Mouse (Mus musculus) spleen, adult 2 months (tissue): ENCODE data around the gene Prkn.

ENCODE experiments used
- CTCF ChIP-seq: fragments of 200-500 bp; IDR thresholded peaks from 2 replicates; pipeline ENCODE4 v1.5.1; 2011; ENCODE audit warnings: mild to moderate bottlenecking, inconsistent platforms; ENCODE audit not compliant: insufficient read depth, insufficient read length, insufficient replicate concordance; ENCODE audit errors: extremely low read depth
- POLR2A ChIP-seq: fragments of 200-500 bp; IDR thresholded peaks from 2 replicates; pipeline ENCODE4 v1.6.1; 2011; ENCODE audit warnings: low read depth, low read length, inconsistent platforms

DNA sequence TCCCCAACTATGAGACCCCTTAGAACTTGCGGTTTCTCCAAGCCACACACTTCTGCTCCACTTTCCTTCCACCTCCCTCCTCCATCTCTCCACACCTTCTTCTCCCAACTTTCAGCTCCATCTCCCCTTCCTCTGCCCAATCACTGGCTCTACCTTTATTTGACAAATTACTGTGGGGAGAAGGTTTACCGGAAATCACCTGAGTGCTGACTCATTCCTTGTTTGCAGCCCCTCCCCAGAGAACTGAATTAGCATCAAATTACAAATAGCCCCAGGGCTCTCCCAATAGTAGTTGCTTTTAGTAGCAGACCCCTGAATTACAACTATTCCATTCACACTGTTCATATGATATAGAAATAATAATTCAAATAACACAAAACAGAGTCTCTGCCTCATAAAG is 1036.1 kb downstream of the Prkn start:
- TF ChIP-seq CTCF, result no peak
- TF ChIP-seq POLR2A, result no peak
